Mouse (Mus musculus): ENCODE measurements around the gene Arhgef10l. TPM values are rescaled to one million over a fixed set of nuclear protein-coding genes. Genes with fewer than 3 reads are reported as not detected.
A peak's percentile ranks its signal among the peaks of the same experiment; 100 is the strongest.

Arhgef10l gene
- polyA plus RNA-seq, 1 experiment from 2014 or later = 23.6 TPM

DNA sequence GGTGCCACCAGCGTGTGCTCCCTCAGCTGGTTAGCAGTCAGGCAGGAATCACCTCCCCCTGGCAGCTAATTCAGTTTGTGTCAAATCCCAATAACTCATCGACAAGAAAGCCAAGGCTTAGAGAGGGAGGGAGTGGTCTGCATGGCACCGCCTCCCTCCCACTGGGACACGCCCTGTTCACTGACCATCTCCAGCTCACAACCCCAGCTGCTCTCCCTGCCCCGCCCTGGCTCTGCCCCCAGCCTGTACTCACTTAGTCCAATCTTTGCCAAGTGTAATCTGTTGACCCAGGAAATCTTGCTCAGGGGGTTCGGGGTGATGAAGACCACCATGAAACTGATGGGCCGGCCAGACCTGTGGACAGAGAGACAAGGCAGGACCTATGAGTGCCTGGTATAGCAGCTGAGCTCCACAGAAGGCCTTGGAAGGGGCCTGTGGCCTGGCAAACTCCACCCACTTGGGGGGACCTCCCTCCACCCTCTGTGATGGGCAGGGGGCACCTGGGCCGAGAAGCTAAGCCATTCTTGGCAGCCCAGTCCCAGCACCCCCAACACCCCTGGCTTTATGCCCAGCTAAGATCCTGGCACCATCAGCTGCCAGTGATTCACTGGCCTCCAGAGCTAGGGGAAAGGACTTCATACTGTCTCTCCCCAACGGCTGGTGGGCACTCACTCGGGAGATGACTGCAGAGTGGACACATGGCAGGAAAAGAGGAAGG lies 103.2 kb downstream of the Arhgef10l start:
- no peak for DNase-seq (ENCODE audit: low spot score)

DNA sequence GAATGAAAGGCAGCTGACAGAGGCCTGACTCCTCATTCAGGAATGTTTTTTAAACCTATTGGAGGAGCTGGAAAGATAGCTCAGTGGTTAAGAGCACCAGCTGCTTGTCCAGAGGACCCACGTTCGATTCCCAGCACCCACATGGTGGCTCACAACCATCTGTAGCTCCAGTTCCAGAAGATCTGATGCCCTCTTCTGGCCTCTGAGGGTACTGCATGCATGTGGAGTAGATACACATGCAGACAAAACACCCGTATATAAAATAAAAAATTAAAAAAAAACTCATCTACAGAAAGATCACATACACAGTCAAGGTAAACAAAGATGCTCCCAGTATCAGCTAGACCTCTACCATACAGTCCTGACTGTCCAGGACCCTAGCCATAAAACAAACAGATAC lies 104.1 kb downstream of the Arhgef10l start:
- Histone ChIP-seq H3K9ac (ENCODE audit: low read length) (no peak overlapping the region), H3K4me3 (ENCODE audit: low read depth, low read length) (no peak overlapping the region), H3K36me3 (ENCODE audit: control insufficient read depth, insufficient read depth, low read length) (peaks cover 16% of the 10 kb centered on the region), H3K4me2 (ENCODE audit: low read depth, low read length, severe bottlenecking) (no peak overlapping the region), H3K27me3 (ENCODE audit: control insufficient read depth, insufficient read depth, low read length) (no peaks in the 10 kb centered on the region), H3K4me1 (replicated peaks; ENCODE audit: control insufficient read depth, insufficient read depth, low read length) (no peaks in the 10 kb centered on the region), H3K27ac (ENCODE audit: low read depth, low read length) (no peak overlapping the region), H3K9me3 (ENCODE audit: control insufficient read depth, low read length) (no peaks in the 10 kb centered on the region; the same call in none of the 2 replicates)
- ATAC-seq (replicated peaks; ENCODE audit: low FRiP score) (no peak), DNase-seq (ENCODE audit: low spot score) (no peak)
- WGBS = 97% methylated on average over 3 of the region's 3 CpGs

More for the DNA sequence above, 103.2 kb downstream of the Arhgef10l start:
- ATAC-seq (replicated peaks; ENCODE audit: low FRiP score) = no peak
- Histone ChIP-seq H3K4me1 (replicated peaks; ENCODE audit: control insufficient read depth, insufficient read depth, low read length) (no peaks in the 10 kb centered on the region), H3K27me3 (ENCODE audit: control insufficient read depth, insufficient read depth, low read length) (no peaks in the 10 kb centered on the region), H3K9ac (ENCODE audit: low read length) (no peak overlapping the region), H3K9me3 (ENCODE audit: control insufficient read depth, low read length) (no peaks in the 10 kb centered on the region; the same call in none of the 2 replicates), H3K4me2 (ENCODE audit: low read depth, low read length, severe bottlenecking) (no peak overlapping the region), H3K4me3 (ENCODE audit: low read depth, low read length) (no peak overlapping the region), H3K36me3 (ENCODE audit: control insufficient read depth, insufficient read depth, low read length) (peaks cover 20% of the 10 kb centered on the region), H3K27ac (ENCODE audit: low read depth, low read length) (no peak overlapping the region)
- WGBS = 89% methylated on average over 10 of the region's 10 CpGs

DNA sequence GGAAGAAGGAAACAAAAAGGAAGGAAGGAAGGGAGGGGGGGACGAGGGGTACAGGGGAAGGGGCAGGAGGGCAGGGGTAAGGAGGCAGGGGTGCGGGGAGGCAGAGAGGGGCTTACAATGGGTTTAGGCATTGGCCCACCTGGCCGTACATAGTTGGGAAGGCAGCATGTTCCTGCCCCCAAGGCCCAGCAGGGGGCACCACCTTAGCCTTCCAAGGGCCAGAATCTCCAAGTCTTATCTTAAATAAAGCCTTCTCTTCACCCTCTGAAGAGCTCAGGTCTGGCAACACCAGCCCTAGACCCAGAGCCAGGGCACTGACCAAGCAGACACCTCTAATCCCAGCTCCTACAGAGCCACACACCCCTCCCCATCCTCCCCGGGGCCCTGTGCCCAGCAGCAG lies 106.0 kb downstream of the Arhgef10l start:
- Histone ChIP-seq H3K9me3 (ENCODE audit: control insufficient read depth, low read length) (no peaks in the 10 kb centered on the region; the same call in none of the 2 replicates), H3K4me3 (ENCODE audit: low read depth, low read length) (no peak overlapping the region), H3K36me3 (ENCODE audit: control insufficient read depth, insufficient read depth, low read length) (peaks cover 16% of the 10 kb centered on the region), H3K4me2 (ENCODE audit: low read depth, low read length, severe bottlenecking) (no peak overlapping the region), H3K4me1 (replicated peaks; ENCODE audit: control insufficient read depth, insufficient read depth, low read length) (no peaks in the 10 kb centered on the region), H3K9ac (ENCODE audit: low read length) (no peak overlapping the region), H3K27me3 (ENCODE audit: control insufficient read depth, insufficient read depth, low read length) (no peaks in the 10 kb centered on the region), H3K27ac (ENCODE audit: low read depth, low read length) (no peak overlapping the region)
- ATAC-seq (replicated peaks; ENCODE audit: low FRiP score) = no peak
- no peak for DNase-seq (ENCODE audit: low spot score)
- 87% methylated on average over 4 of the region's 4 CpGs for WGBS

DNA sequence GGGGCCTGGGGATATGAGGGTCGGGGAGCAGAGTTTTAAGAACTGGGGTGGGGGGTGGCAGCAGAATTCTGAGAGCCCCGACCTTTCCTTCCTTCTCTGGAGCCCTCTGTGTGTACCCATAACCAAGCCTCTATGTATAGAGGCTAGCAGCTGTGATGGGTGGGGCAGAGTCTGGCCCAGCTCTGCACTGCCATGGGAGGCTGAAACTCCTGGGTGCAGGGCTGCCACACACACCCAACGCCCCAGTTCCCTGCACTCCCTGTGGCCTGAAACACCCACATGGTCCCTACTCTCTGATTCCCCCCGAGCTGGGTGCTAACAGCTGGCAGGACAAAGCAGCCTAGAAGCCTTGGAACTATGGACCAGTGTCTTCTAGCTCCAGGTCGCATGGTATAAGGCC lies 107.6 kb downstream of the Arhgef10l start:
- no peaks in the 10 kb centered on the region; the same call in none of the 2 replicates for H3K9me3 ChIP-seq (ENCODE audit: control insufficient read depth, low read length)
- H3K4me1 ChIP-seq (replicated peaks; ENCODE audit: control insufficient read depth, insufficient read depth, low read length) = no peaks in the 10 kb centered on the region
- no peak overlapping the region for H3K4me3 ChIP-seq (ENCODE audit: low read depth, low read length)
- peaks cover 16% of the 10 kb centered on the region for H3K36me3 ChIP-seq (ENCODE audit: control insufficient read depth, insufficient read depth, low read length)
- no peak overlapping the region for H3K27ac ChIP-seq (ENCODE audit: low read depth, low read length)
- ATAC-seq (replicated peaks; ENCODE audit: low FRiP score) = no peak
- no peak overlapping the region for H3K4me2 ChIP-seq (ENCODE audit: low read depth, low read length, severe bottlenecking)
- no peak overlapping the region for H3K9ac ChIP-seq (ENCODE audit: low read length)
- WGBS = 84% methylated on average over 5 of the region's 5 CpGs
- no peaks in the 10 kb centered on the region for H3K27me3 ChIP-seq (ENCODE audit: control insufficient read depth, insufficient read depth, low read length)
- DNase-seq (ENCODE audit: low spot score) = no peak

DNA sequence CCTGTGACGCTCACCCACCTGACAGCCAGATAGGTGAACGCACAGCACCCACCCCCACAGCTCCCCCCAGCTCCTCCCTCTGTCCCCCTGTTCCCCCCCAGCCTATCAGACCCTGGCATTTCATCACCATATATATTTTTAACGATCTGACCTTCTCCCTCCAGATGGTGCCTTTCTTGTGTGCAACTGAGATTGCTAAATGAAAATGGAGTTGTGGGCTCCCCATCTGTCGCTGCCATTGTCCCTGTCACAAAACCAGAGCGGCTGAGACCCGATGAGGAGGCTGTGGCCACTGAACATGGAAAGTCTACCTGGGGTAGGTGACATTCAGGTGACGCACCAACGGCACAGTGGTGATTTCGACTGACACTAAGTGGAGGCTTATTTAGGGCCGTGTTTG lies 109.3 kb downstream of the Arhgef10l start:
- no peaks in the 10 kb centered on the region for H3K4me1 ChIP-seq (replicated peaks; ENCODE audit: control insufficient read depth, insufficient read depth, low read length)
- H3K27ac ChIP-seq (ENCODE audit: low read depth, low read length) = no peak overlapping the region
- 88% methylated on average over 10 of the region's 10 CpGs for WGBS

DNA sequence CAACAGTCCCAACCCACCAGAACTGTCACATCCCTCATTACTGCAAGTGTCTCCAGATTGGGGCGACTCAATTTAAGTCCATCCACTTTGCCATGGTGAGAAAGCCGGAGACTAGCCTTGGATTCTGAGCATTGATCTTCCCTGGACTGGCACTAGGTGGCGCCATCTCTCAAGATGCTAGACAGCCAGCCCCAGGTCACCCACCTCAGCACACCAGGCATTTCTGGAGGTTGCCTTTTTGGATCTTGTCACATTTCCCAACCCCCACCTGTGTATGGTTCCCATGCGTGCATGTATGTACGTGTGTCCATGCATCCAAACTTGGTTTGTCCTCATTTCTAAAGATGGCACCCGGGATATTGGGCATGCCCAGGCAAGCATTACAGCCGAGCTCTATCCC lies 110.5 kb downstream of the Arhgef10l start:
- DNase-seq (ENCODE audit: low spot score) = peak; percentile 82
- Histone ChIP-seq H3K9ac (ENCODE audit: low read length) (no peak overlapping the region), H3K4me2 (ENCODE audit: low read depth, low read length, severe bottlenecking) (no peak overlapping the region), H3K27me3 (ENCODE audit: control insufficient read depth, insufficient read depth, low read length) (no peaks in the 10 kb centered on the region), H3K4me1 (replicated peaks; ENCODE audit: control insufficient read depth, insufficient read depth, low read length) (no peaks in the 10 kb centered on the region), H3K36me3 (ENCODE audit: control insufficient read depth, insufficient read depth, low read length) (peaks cover 3% of the 10 kb centered on the region; the same call in 1 of the 2 replicates), H3K27ac (ENCODE audit: low read depth, low read length) (no peak overlapping the region), H3K9me3 (ENCODE audit: control insufficient read depth, low read length) (no peaks in the 10 kb centered on the region), H3K4me3 (ENCODE audit: low read depth, low read length) (no peak overlapping the region)
- WGBS = 47% methylated on average over 7 of the region's 7 CpGs
- ATAC-seq (replicated peaks; ENCODE audit: low FRiP score) = no peak; the same call in 1 of the 2 replicates

More for the DNA sequence above, 109.3 kb downstream of the Arhgef10l start:
- DNase-seq (ENCODE audit: low spot score) = no peak
- peaks cover 3% of the 10 kb centered on the region for H3K36me3 ChIP-seq (ENCODE audit: control insufficient read depth, insufficient read depth, low read length)
- H3K9me3 ChIP-seq (ENCODE audit: control insufficient read depth, low read length) = no peaks in the 10 kb centered on the region; the same call in none of the 2 replicates
- no peak overlapping the region for H3K4me2 ChIP-seq (ENCODE audit: low read depth, low read length, severe bottlenecking)
- no peak overlapping the region for H3K9ac ChIP-seq (ENCODE audit: low read length)
- ATAC-seq (replicated peaks; ENCODE audit: low FRiP score) = no peak
- H3K4me3 ChIP-seq (ENCODE audit: low read depth, low read length) = no peak overlapping the region
- no peaks in the 10 kb centered on the region for H3K27me3 ChIP-seq (ENCODE audit: control insufficient read depth, insufficient read depth, low read length)

DNA sequence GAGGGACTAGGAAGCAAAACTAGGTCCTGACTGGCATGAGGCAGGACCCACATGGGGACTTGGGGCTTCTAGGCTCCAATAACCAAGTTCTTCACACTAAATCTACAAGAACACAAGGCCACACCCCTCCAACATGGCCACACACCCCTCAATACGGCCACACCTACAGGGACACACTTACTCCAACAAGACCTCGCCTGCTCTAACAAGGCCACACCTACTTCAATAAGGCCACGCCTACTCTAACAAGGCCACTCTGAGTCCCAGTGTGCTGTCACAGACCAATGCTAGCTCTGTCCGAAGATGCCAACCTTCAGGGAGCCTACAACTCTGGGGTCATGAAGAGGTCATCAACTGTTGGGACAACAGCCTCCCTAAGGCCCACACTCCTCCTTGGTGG lies 111.3 kb downstream of the Arhgef10l start:
- no peak; the same call in 1 of the 2 replicates for ATAC-seq (replicated peaks; ENCODE audit: low FRiP score)

DNA sequence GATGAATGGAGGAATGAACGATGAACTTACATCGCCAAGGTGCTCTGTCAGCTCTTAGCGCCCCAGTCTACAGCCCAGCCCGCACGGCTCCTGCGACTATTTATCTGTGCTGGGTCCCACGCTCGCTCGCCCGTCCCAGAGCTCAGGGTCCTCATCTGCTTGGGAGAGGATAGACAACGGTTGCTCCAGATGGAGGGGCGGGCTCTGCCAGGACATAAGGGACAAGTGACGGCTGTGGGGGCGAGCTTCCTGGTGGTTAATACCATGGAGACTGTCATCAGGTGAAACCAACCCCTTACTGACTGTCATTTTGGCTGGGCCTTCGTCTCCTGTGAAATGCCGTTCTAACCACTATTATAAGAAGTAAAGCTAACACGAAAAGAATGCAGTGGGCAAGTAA lies 114.0 kb downstream of the Arhgef10l start:
- H3K4me1 ChIP-seq (replicated peaks; ENCODE audit: control insufficient read depth, insufficient read depth, low read length) = no peaks in the 10 kb centered on the region
- H3K27me3 ChIP-seq (ENCODE audit: control insufficient read depth, insufficient read depth, low read length) = no peaks in the 10 kb centered on the region
- no peak overlapping the region for H3K4me3 ChIP-seq (ENCODE audit: low read depth, low read length)
- peaks cover 3% of the 10 kb centered on the region; the same call in 1 of the 2 replicates for H3K36me3 ChIP-seq (ENCODE audit: control insufficient read depth, insufficient read depth, low read length)
- no peaks in the 10 kb centered on the region for H3K9me3 ChIP-seq (ENCODE audit: control insufficient read depth, low read length)
- 94% methylated on average over 17 of the region's 17 CpGs for WGBS
- H3K27ac ChIP-seq (ENCODE audit: low read depth, low read length) = no peak overlapping the region
- ATAC-seq (replicated peaks; ENCODE audit: low FRiP score) (no peak), DNase-seq (ENCODE audit: low spot score) (no peak)
- H3K4me2 ChIP-seq (ENCODE audit: low read depth, low read length, severe bottlenecking) = no peak overlapping the region
- no peak overlapping the region for H3K9ac ChIP-seq (ENCODE audit: low read length)

More for the DNA sequence above, 111.3 kb downstream of the Arhgef10l start:
- H3K4me3 ChIP-seq (ENCODE audit: low read depth, low read length) = no peak overlapping the region
- H3K4me2 ChIP-seq (ENCODE audit: low read depth, low read length, severe bottlenecking) = no peak overlapping the region
- no peaks in the 10 kb centered on the region for H3K4me1 ChIP-seq (replicated peaks; ENCODE audit: control insufficient read depth, insufficient read depth, low read length)
- 86% methylated on average over 4 of the region's 4 CpGs for WGBS
- H3K36me3 ChIP-seq (ENCODE audit: control insufficient read depth, insufficient read depth, low read length) = peaks cover 3% of the 10 kb centered on the region; the same call in 1 of the 2 replicates
- no peak overlapping the region for H3K9ac ChIP-seq (ENCODE audit: low read length)
- no peaks in the 10 kb centered on the region for H3K9me3 ChIP-seq (ENCODE audit: control insufficient read depth, low read length)
- no peak for DNase-seq (ENCODE audit: low spot score)
- H3K27me3 ChIP-seq (ENCODE audit: control insufficient read depth, insufficient read depth, low read length) = no peaks in the 10 kb centered on the region
- H3K27ac ChIP-seq (ENCODE audit: low read depth, low read length) = no peak overlapping the region

DNA sequence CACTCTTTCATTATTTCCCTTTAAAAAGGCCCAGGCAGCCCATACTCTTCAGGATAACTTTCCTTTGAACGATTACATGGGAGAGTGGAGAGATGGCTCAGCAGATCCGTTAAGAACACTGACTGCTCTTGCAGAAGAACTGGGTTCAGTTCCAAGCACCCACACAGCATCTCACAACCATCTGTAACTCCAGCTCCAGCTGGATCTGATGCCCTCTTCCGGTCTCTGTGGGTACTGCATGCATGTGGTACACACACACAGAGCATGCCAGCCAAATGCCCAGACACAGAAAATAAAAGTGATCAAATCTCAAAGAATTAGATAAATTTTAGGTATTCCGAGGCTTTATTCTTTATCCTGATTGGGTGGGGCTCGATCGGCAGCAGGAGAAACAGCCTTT lies 115.1 kb downstream of the Arhgef10l start:
- 91% methylated on average over 6 of the region's 6 CpGs for WGBS
- no peaks in the 10 kb centered on the region for H3K9me3 ChIP-seq (ENCODE audit: control insufficient read depth, low read length)
- H3K27me3 ChIP-seq (ENCODE audit: control insufficient read depth, insufficient read depth, low read length) = no peaks in the 10 kb centered on the region
- H3K4me1 ChIP-seq (replicated peaks; ENCODE audit: control insufficient read depth, insufficient read depth, low read length) = no peaks in the 10 kb centered on the region
- no peak for DNase-seq (ENCODE audit: low spot score)
- peaks cover 3% of the 10 kb centered on the region; the same call in 1 of the 2 replicates for H3K36me3 ChIP-seq (ENCODE audit: control insufficient read depth, insufficient read depth, low read length)
- H3K9ac ChIP-seq (ENCODE audit: low read length) = no peak overlapping the region
- H3K4me2 ChIP-seq (ENCODE audit: low read depth, low read length, severe bottlenecking) = no peak overlapping the region
- ATAC-seq (replicated peaks; ENCODE audit: low FRiP score) = no peak
- no peak overlapping the region for H3K4me3 ChIP-seq (ENCODE audit: low read depth, low read length)
- no peak overlapping the region for H3K27ac ChIP-seq (ENCODE audit: low read depth, low read length)

Measured in forebrain, embryonic 11.5 days (tissue).